Mouse (Mus musculus) erythroblast, embryonic 14.5 days (primary cell): ENCODE data around the gene Syt13.

Source experiments
- GATA1 ChIP-seq: IDR thresholded peaks from 2 replicates; pipeline ENCODE4 v1.6.1; 2012; ENCODE audit warnings: low read length, inconsistent platforms, mixed read lengths
- TAL1 ChIP-seq: IDR thresholded peaks from 3 replicates; pipeline ENCODE4 v1.6.1; 2012; ENCODE audit warnings: low read length, inconsistent platforms, mixed read lengths

GRCm38 (mm10) chr2:92892524-92892923 is 22.4 kb upstream of the Syt13 start:
- no peak for TF ChIP-seq GATA1
- no peak for TF ChIP-seq TAL1
